Mouse (Mus musculus) MEL (cell line): ENCODE results near the gene Ispd. TPM values are rescaled to one million over a fixed set of nuclear protein-coding genes. Genes with fewer than 3 reads are reported as not detected.

Experiments
- DNase-seq: peaks from one replicate; pipeline ENCODE4 v3.0.0; 2011; ENCODE audit warnings: low read depth, low spot score
- H3K27ac ChIP-seq: 2 replicates; pipeline ENCODE4 v1.5.1; 2012; ENCODE audit warnings: low read depth, mild to moderate bottlenecking, control low read depth, low read length, moderate library complexity; ENCODE audit not compliant: control insufficient read depth
- H3K27me3 ChIP-seq, 2 experiments: fragments of 150-350 bp in 1 of 2; sonication (generic) in 1 of 2; 2 replicates each; pipeline ENCODE4 v1.6.1; 2012; ENCODE audit warnings: low read length in 2 of 2, mild to moderate bottlenecking in 2 of 2, improper control_type of control experiment in 1 of 2, moderate library complexity in 1 of 2; ENCODE audit not compliant: insufficient read depth in 2 of 2, control insufficient read depth in 1 of 2
- H3K36me3 ChIP-seq, 2 experiments: 2 replicates each; pipeline ENCODE4 v1.6.1; 2012 to 2014; ENCODE audit warnings: low read length in 2 of 2, improper control_type of control experiment in 1 of 2, inconsistent platforms in 1 of 2, mild to moderate bottlenecking in 1 of 2; ENCODE audit not compliant: insufficient read depth in 2 of 2, control insufficient read depth in 1 of 2
- H3K4me1 ChIP-seq, 2 experiments: fragments of 150-350 bp in 1 of 2; sonication (generic) in 1 of 2; 2 replicates each; pipeline ENCODE4 v1.6.1; 2012; ENCODE audit warnings: low read length in 2 of 2, improper control_type of control experiment in 1 of 2, mild to moderate bottlenecking in 1 of 2; ENCODE audit not compliant: insufficient read depth in 2 of 2, control insufficient read depth in 1 of 2
- H3K4me3 ChIP-seq, 2 experiments: fragments of 150-350 bp in 1 of 2; sonication (generic) in 1 of 2; 2 replicates each; pipeline ENCODE4 v1.5.1; 2012; ENCODE audit warnings: low read depth in 2 of 2, low read length in 2 of 2, mild to moderate bottlenecking in 2 of 2, moderate library complexity in 2 of 2, control low read depth in 1 of 2, improper control_type of control experiment in 1 of 2; ENCODE audit not compliant: control insufficient read depth in 1 of 2, insufficient read depth in 1 of 2
- H3K79me2 ChIP-seq: 2 replicates; pipeline ENCODE4 v1.6.1; 2012; ENCODE audit warnings: mild to moderate bottlenecking, low read length, moderate library complexity; ENCODE audit not compliant: control insufficient read depth, poor library complexity, insufficient read depth
- H3K9ac ChIP-seq: 2 replicates; pipeline ENCODE4 v1.6.1; 2012; ENCODE audit warnings: low read depth, mild to moderate bottlenecking, control low read depth, low read length, moderate library complexity; ENCODE audit not compliant: control insufficient read depth, poor library complexity, severe bottlenecking
- H3K9me3 ChIP-seq: fragments of 150-350 bp; sonication (generic); replicated peaks from 2 replicates; pipeline ENCODE4 v1.6.1; 2012; ENCODE audit warnings: mild to moderate bottlenecking, low read length, improper control_type of control experiment, moderate library complexity; ENCODE audit not compliant: insufficient read depth
- BHLHE40 ChIP-seq: IDR thresholded peaks from 2 replicates; pipeline ENCODE4 v1.6.1; 2012; ENCODE audit warnings: low read depth, mild to moderate bottlenecking, inconsistent platforms, low read length, improper control_type of control experiment, borderline replicate concordance
- CHD2 ChIP-seq: IDR thresholded peaks from 2 replicates; pipeline ENCODE4 v1.6.1; 2011; ENCODE audit warnings: low read length, improper control_type of control experiment
- EP300 ChIP-seq, 2 experiments: IDR thresholded peaks; 2 replicates each; pipeline ENCODE4 v1.6.1; 2011; ENCODE audit warnings: improper control_type of control experiment in 2 of 2, low read length in 2 of 2, low read depth in 1 of 2, mild to moderate bottlenecking in 1 of 2
- GABPA ChIP-seq: IDR thresholded peaks from 2 replicates; pipeline ENCODE4 v1.6.1; 2012; ENCODE audit warnings: low read depth, mild to moderate bottlenecking, inconsistent platforms, low read length, improper control_type of control experiment, moderate library complexity
- HCFC1 ChIP-seq: IDR thresholded peaks from 2 replicates; pipeline ENCODE4 v1.6.1; 2012; ENCODE audit warnings: low read depth, mild to moderate bottlenecking, inconsistent platforms, low read length, improper control_type of control experiment, moderate library complexity
- JUND ChIP-seq: IDR thresholded peaks from 2 replicates; pipeline ENCODE4 v1.6.1; 2011; ENCODE audit warnings: low read depth, mild to moderate bottlenecking, improper control_type of control experiment, low read length
- KAT2A ChIP-seq: conservative IDR thresholded peaks from 2 replicates; pipeline ENCODE4 v1.6.1; 2012; ENCODE audit warnings: low read depth, low read length, improper control_type of control experiment, inconsistent platforms
- MAX ChIP-seq: IDR thresholded peaks from 2 replicates; pipeline ENCODE4 v1.6.1; 2011; ENCODE audit warnings: low read length, improper control_type of control experiment
- MAZ ChIP-seq: IDR thresholded peaks from 2 replicates; pipeline ENCODE4 v1.6.1; 2012; ENCODE audit warnings: low read depth, mild to moderate bottlenecking, inconsistent platforms, low read length, improper control_type of control experiment
- MEF2A ChIP-seq: IDR thresholded peaks from 2 replicates; pipeline ENCODE4 v1.6.1; 2014; ENCODE audit warnings: low read depth, mild to moderate bottlenecking, inconsistent platforms, low read length, improper control_type of control experiment; ENCODE audit not compliant: poor library complexity, insufficient replicate concordance, severe bottlenecking; ENCODE audit errors: extremely low read depth
- MYB ChIP-seq: IDR thresholded peaks from 2 replicates; pipeline ENCODE4 v1.6.1; 2011; ENCODE audit warnings: mild to moderate bottlenecking, low read depth, low read length, improper control_type of control experiment
- NELFE ChIP-seq: IDR thresholded peaks from 2 replicates; pipeline ENCODE4 v1.6.1; 2011; ENCODE audit warnings: low read depth, low read length, improper control_type of control experiment
- NRF1 ChIP-seq: IDR thresholded peaks from 2 replicates; pipeline ENCODE4 v1.6.1; 2014; ENCODE audit warnings: low read depth, mild to moderate bottlenecking, inconsistent platforms, low read length, improper control_type of control experiment, moderate library complexity; ENCODE audit not compliant: poor library complexity, insufficient read depth, severe bottlenecking
- POLR2AphosphoS5 ChIP-seq: IDR thresholded peaks from 2 replicates; pipeline ENCODE4 v1.6.1; 2012; ENCODE audit warnings: low read depth, borderline replicate concordance, mild to moderate bottlenecking, inconsistent platforms, low read length, moderate library complexity, mixed read lengths
- RAD21 ChIP-seq: IDR thresholded peaks from 2 replicates; pipeline ENCODE4 v1.6.1; 2011; ENCODE audit warnings: mild to moderate bottlenecking, low read depth, low read length, improper control_type of control experiment
- SIN3A ChIP-seq: IDR thresholded peaks from 2 replicates; pipeline ENCODE4 v1.6.1; 2012; ENCODE audit warnings: low read length, improper control_type of control experiment, inconsistent platforms
- TBP ChIP-seq: IDR thresholded peaks from 2 replicates; pipeline ENCODE4 v1.8.0; 2011; ENCODE audit warnings: low read depth, low read length, improper control_type of control experiment
- TCF12 ChIP-seq: IDR thresholded peaks from 2 replicates; pipeline ENCODE4 v1.6.1; 2014; ENCODE audit warnings: low read depth, mild to moderate bottlenecking, inconsistent platforms, low read length, improper control_type of control experiment, moderate library complexity
- UBTF ChIP-seq: IDR thresholded peaks from 2 replicates; pipeline ENCODE4 v1.6.1; 2012; ENCODE audit warnings: low read depth, mild to moderate bottlenecking, inconsistent platforms, low read length, improper control_type of control experiment, moderate library complexity, borderline replicate concordance; ENCODE audit not compliant: insufficient read depth
- USF1 ChIP-seq: IDR thresholded peaks from 2 replicates; pipeline ENCODE4 v1.6.1; 2014; ENCODE audit warnings: low read depth, mild to moderate bottlenecking, inconsistent platforms, low read length, improper control_type of control experiment, moderate library complexity
- USF2 ChIP-seq, 2 experiments: IDR thresholded peaks; 2 replicates each; pipeline ENCODE4 v1.6.1; 2011 to 2012; ENCODE audit warnings: improper control_type of control experiment in 2 of 2, low read length in 2 of 2, borderline replicate concordance in 1 of 2, inconsistent platforms in 1 of 2, low read depth in 1 of 2, mild to moderate bottlenecking in 1 of 2; ENCODE audit not compliant: insufficient read depth in 1 of 2
- ZMIZ1 ChIP-seq: IDR thresholded peaks from 2 replicates; pipeline ENCODE4 v1.6.1; 2012; ENCODE audit warnings: low read depth, mild to moderate bottlenecking, inconsistent platforms, low read length, improper control_type of control experiment, moderate library complexity
- polyA plus RNA-seq, 2 experiments: library from polyadenylated mRNA; stranded (reverse) in 1 of 2; unstranded in 1 of 2; fragments of >175 nt in 1 of 2; fragments of >200 nt in 1 of 2; gene quantifications; 2 replicates each; pipeline versions ENCODE4 v1.2.1 to v1.2.4; 2012; ENCODE audit warnings: low replicate concordance in 2 of 2, low read depth in 1 of 2; ENCODE audit not compliant: insufficient read length in 2 of 2, insufficient read depth in 1 of 2, missing spikeins in 1 of 2
- total RNA-seq: library from RNA; depleted of rRNA; stranded (reverse); fragments of 300-350 nt; gene quantifications from 2 replicates; pipeline ENCODE4 v1.2.3, GENCODE M21; 2012

Ispd gene
- total and polyA plus RNA-seq, 3 experiments: 2.4 to 54.1 (median 2.8) TPM

- Histone ChIP-seq H3K9me3 (no peaks in the 10 kb centered on the region), H3K79me2 (no peaks in the 10 kb centered on the region), H3K9ac (no peak overlapping the region), H3K27ac (no peak overlapping the region), H3K4me1 (no peaks in the 10 kb centered on the region), H3K36me3 (no peaks in the 10 kb centered on the region), H3K4me3 (no peak overlapping the region), H3K27me3 (peaks cover 4 to 7% of the 10 kb centered on the region in 2 experiments)
- TF ChIP-seq KAT2A: no peak
- TF ChIP-seq EP300 (IDR thresholded peaks at IDR 0.05; ENCODE audit: low read depth in 1 of 2, low read length in 2 of 2): no peak
- TF ChIP-seq SIN3A: no peak
- no peak for TF ChIP-seq UBTF
- no peak for TF ChIP-seq CHD2
- TF ChIP-seq POLR2AphosphoS5: no peak
- no peak for TF ChIP-seq MAX
- no peak for TF ChIP-seq JUND
- no peak for TF ChIP-seq NRF1
- TF ChIP-seq USF1: no peak
- TF ChIP-seq USF2 (IDR thresholded peaks at IDR 0.05; ENCODE audit: borderline replicate concordance in 1 of 2, insufficient read depth in 1 of 2, low read depth in 1 of 2, low read length in 2 of 2): no peak
- no peak for TF ChIP-seq HCFC1
- TF ChIP-seq MAZ: no peak
- TF ChIP-seq ZMIZ1: no peak
- no peak for TF ChIP-seq RAD21
- TF ChIP-seq TCF12: no peak
- TF ChIP-seq BHLHE40: no peak
- no peak for TF ChIP-seq MEF2A
- no peak for TF ChIP-seq TBP
- no peak for DNase-seq
Measured at GRCm38 (mm10) chr12:36726026-36726425, 344.8 kb downstream of the Ispd start.

- Histone ChIP-seq H3K27ac (no peak overlapping the region), H3K4me3 (no peak overlapping the region), H3K9ac (no peak overlapping the region), H3K36me3 (no peaks in the 10 kb centered on the region), H3K9me3 (no peaks in the 10 kb centered on the region), H3K4me1 (no peaks in the 10 kb centered on the region), H3K79me2 (no peaks in the 10 kb centered on the region), H3K27me3 (no peaks in the 10 kb centered on the region; a peak in 1 of 4 replicates)
- DNase-seq: no peak
- TF ChIP-seq NELFE (no peak), MYB (no peak), POLR2AphosphoS5 (no peak), USF2 (IDR thresholded peaks at IDR 0.05; ENCODE audit: borderline replicate concordance in 1 of 2, insufficient read depth in 1 of 2, low read depth in 1 of 2, low read length in 2 of 2) (no peak), GABPA (no peak)
Measured at GRCm38 (mm10) chr12:36733673-36734371, 352.6 kb downstream of the Ispd start.
